Mouse (Mus musculus) embryonic facial prominence, embryonic 11.5 days (tissue): Measurements from ENCODE around the gene Oxsm. TPM values are rescaled to one million over a fixed set of nuclear protein-coding genes. Genes with fewer than 3 reads are reported as not detected.

ENCODE experiments used
- ATAC-seq: fragments of 200-750 bp; cut with Nextera tagmentation; replicated peaks from 2 replicates; pipeline ENCODE4 v1.8.0; 2017; ENCODE audit warnings: low read depth; ENCODE audit not compliant: insufficient number of reproducible peaks, low FRiP score, low TSS enrichment
- DNase-seq: peaks from one replicate; pipeline ENCODE4 v3.0.0-alpha.2; 2015; ENCODE audit warnings: low spot score
- H3K27ac ChIP-seq: fragments of 300-500 bp; sonication (generic); replicated peaks from 2 replicates; pipeline ENCODE4 v1.5.1; 2014; ENCODE audit warnings: mild to moderate bottlenecking, low read depth, low read length, control low read depth
- H3K27me3 ChIP-seq: fragments of 300-500 bp; sonication (generic); 2 replicates; pipeline ENCODE4 v1.6.1; 2014; ENCODE audit warnings: mild to moderate bottlenecking, low read length, moderate library complexity, mixed read lengths; ENCODE audit not compliant: control insufficient read depth, insufficient read depth
- H3K36me3 ChIP-seq: fragments of 300-500 bp; sonication (generic); replicated peaks from 2 replicates; pipeline ENCODE4 v1.6.1; 2014; ENCODE audit warnings: low read depth, mild to moderate bottlenecking, low read length, moderate library complexity, mixed read lengths; ENCODE audit not compliant: control insufficient read depth, insufficient read depth
- H3K4me1 ChIP-seq: fragments of 300-500 bp; sonication (generic); 2 replicates; pipeline ENCODE4 v1.6.1; 2014; ENCODE audit warnings: low read length, mixed read lengths; ENCODE audit not compliant: control insufficient read depth, insufficient read depth
- H3K4me2 ChIP-seq: fragments of 300-500 bp; sonication (generic); 2 replicates; pipeline ENCODE4 v1.6.1; 2014; ENCODE audit warnings: low read depth, mild to moderate bottlenecking, control low read depth, low read length, moderate library complexity
- H3K4me3 ChIP-seq: fragments of 300-500 bp; sonication (generic); 2 replicates; pipeline ENCODE4 v1.5.1; 2014; ENCODE audit warnings: low read depth, low read length, control low read depth
- H3K9ac ChIP-seq: fragments of 300-500 bp; sonication (generic); replicated peaks from 2 replicates; pipeline ENCODE4 v1.6.1; 2014; ENCODE audit warnings: mild to moderate bottlenecking, control low read depth, low read length
- H3K9me3 ChIP-seq: fragments of 300-500 bp; sonication (generic); replicated peaks from 2 replicates; pipeline ENCODE4 v1.6.1; 2016; ENCODE audit warnings: mild to moderate bottlenecking, low read length, inconsistent platforms, mixed read lengths; ENCODE audit not compliant: control insufficient read depth
- WGBS: fragments of 180-500 bp; shearing (Covaris S2); extraction: QIAGEN DNeasy Blood & Tissue Kit; methylation state at CpG from one replicate; pipeline ENCODE4 v1.1.7; 2014; 5-methylcytosine and 5-hydroxymethylcytosine counted together
- polyA plus RNA-seq: library from polyadenylated mRNA; unstranded; fragments of >200 nt; fragmentation: Nextera tagmentation; extraction: Ambion mirVana; gene quantifications from 2 replicates; pipeline ENCODE4 v1.2.1, GENCODE M21; 2014

Gene Oxsm
- polyA plus RNA-seq, 1 experiment from 2014 or later, result 0.88 TPM

DNA sequence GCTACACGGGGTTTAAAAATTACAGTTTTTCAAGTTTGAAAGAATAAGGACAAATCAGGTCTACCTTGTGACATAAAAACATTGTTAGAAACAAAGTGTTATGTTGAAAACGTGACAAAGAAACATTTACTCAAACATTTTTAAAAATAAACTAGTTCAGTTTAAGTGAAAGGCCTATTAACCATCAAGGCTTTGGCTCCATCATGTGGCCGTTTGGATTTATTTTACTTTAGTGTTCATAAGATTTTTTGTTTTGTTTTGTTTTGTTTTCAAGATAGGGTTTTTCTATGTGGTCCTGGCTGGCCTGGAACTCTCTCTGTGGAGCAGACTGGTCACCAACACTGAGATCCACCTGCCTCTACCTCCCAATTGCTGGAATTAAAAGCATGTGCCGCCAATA, 53.1 kb downstream of the Oxsm start:
- Histone ChIP-seq H3K9me3 (no peaks in the 10 kb centered on the region), H3K4me1 (no peaks in the 10 kb centered on the region), H3K36me3 (no peaks in the 10 kb centered on the region), H3K27ac (no peak overlapping the region), H3K9ac (no peak overlapping the region), H3K4me2 (no peak overlapping the region), H3K27me3 (no peaks in the 10 kb centered on the region), H3K4me3 (no peak overlapping the region)
- DNase-seq (peak; percentile 59), ATAC-seq (no peak)
- WGBS, result 61% methylated on average over 4 of the region's 4 CpGs

DNA sequence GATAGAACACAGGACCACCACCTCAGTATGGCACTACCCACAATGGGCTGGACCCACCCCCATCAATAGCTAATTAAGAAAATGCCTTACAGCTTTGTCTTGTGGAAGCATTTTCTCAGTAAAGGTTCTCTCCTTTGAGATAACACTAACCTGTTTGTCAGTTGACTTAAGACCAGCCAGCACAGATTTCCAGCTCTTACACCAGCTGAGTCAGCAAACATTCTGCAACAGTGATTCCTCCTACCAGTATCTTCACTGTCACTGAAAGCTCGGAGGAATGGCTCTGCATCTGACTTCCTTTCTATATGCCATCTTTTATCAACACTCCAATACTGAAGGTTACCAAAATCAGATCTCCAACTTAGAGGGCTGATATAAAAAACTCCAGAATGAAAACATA, 54.1 kb downstream of the Oxsm start:
- WGBS, result 75% methylated on average over 1 of the region's 1 CpGs

DNA sequence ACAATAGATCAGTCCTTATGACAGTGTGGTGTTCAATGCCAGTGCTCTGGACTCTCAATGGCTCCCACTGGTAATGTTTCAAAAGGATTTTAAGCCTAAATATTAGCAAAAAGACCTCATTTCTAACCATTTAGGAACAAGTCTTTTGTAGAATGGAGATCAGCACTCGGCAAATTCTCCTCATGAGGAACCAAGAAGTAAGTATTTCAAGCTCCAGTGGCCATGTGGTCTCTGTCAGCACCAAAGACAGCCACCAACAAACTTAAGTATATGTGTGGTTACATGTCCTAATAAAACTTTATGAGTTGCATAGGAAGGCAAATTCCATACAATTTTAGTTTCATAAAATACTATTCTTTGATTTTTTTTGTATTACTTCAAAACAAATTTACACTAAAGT, 55.5 kb downstream of the Oxsm start:
- DNase-seq (no peak), ATAC-seq (no peak)
- H3K9me3 ChIP-seq, result no peaks in the 10 kb centered on the region
- no peaks in the 10 kb centered on the region for H3K4me1 ChIP-seq
- WGBS, result 94% methylated on average over 1 of the region's 1 CpGs
- no peak overlapping the region for H3K4me2 ChIP-seq
- no peaks in the 10 kb centered on the region for H3K27me3 ChIP-seq
- no peaks in the 10 kb centered on the region for H3K36me3 ChIP-seq
- no peak overlapping the region for H3K4me3 ChIP-seq
- no peak overlapping the region for H3K9ac ChIP-seq
- H3K27ac ChIP-seq, result no peak overlapping the region

More for the DNA sequence above, 54.1 kb downstream of the Oxsm start:
- Histone ChIP-seq H3K9me3 (no peaks in the 10 kb centered on the region), H3K36me3 (no peaks in the 10 kb centered on the region), H3K4me1 (no peaks in the 10 kb centered on the region), H3K27ac (no peak overlapping the region), H3K4me2 (no peak overlapping the region), H3K4me3 (no peak overlapping the region), H3K9ac (no peak overlapping the region), H3K27me3 (no peaks in the 10 kb centered on the region)
- no peak for DNase-seq
- no peak for ATAC-seq

DNA sequence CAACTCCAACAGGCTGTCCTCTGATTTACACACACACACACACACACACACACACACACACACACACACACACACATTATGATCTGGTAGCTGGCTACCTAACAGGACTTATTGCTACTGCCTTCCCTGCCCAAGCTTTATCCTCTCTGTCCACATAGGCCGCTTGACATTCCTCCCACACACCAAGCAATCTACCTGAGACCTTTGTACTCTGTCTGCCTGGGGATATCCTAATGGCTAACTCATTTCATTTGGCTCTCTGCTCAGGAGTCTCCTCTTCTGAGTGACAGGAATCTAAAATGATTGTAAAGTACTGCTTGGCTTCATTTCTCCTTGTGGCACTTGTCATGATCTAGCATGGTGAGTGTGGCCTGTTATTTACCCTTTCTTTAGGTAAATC, 60.5 kb downstream of the Oxsm start:
- DNase-seq, result no peak
- 92% methylated on average over 1 of the region's 1 CpGs for WGBS
- H3K4me1 ChIP-seq, result no peaks in the 10 kb centered on the region
- H3K9me3 ChIP-seq, result no peaks in the 10 kb centered on the region
- H3K4me2 ChIP-seq, result no peak overlapping the region
- H3K9ac ChIP-seq, result no peak overlapping the region
- no peak overlapping the region for H3K27ac ChIP-seq
- H3K27me3 ChIP-seq, result no peaks in the 10 kb centered on the region
- ATAC-seq, result no peak
- no peaks in the 10 kb centered on the region for H3K36me3 ChIP-seq
- no peak overlapping the region for H3K4me3 ChIP-seq

Other genes starting within 250 kb of the Oxsm start
- gene Ngly1, start 528 bp downstream of the Oxsm start, polyA plus RNA-seq, result 30.4 and 31.0 TPM in 2 replicates
- gene Top2b, start 115.4 kb upstream of the Oxsm start, polyA plus RNA-seq, result 143 and 166 TPM in 2 replicates